Mouse (Mus musculus): ENCODE results near the gene Gaa. TPM values are rescaled to one million over a fixed set of nuclear protein-coding genes. Genes with fewer than 3 reads are reported as not detected.
A peak's percentile ranks its signal among the peaks of the same experiment; 100 is the strongest.
"Not testable (repeated sequence)": the region's sequence is repeated elsewhere in the genome, so short reads cannot be mapped to it uniquely, and the experiment has no call there.

Gaa gene
- polyA plus RNA-seq, 1 experiment, result 86.4 TPM

GRCm38 (mm10) chr11:119250998-119251397 is 16.7 kb upstream of the Gaa start:
- Histone ChIP-seq H3K4me2 (ENCODE audit: low read depth) (no peak overlapping the region), H3ac (ENCODE audit: control insufficient read depth, insufficient read length) (no peak overlapping the region), H3K4me3 (no peak overlapping the region), H3K27me3 (ENCODE audit: control insufficient read depth, insufficient read depth, insufficient read length) (peaks cover 32% of the 10 kb centered on the region), H3K79me2 (ENCODE audit: control insufficient read depth, insufficient read depth) (no peaks in the 10 kb centered on the region), H3K36me3 (ENCODE audit: control insufficient read depth, insufficient read depth) (no peaks in the 10 kb centered on the region)
- TF ChIP-seq TCF3 (IDR thresholded peaks at IDR 0.05; ENCODE audit: insufficient read length, low read depth), result no peak
- no peak for TF ChIP-seq POLR2A (IDR thresholded peaks at IDR 0.05; ENCODE audit: insufficient read length, low read depth)
- no peak for TF ChIP-seq E2F4 (IDR thresholded peaks at IDR 0.05; ENCODE audit: insufficient read depth)
- TF ChIP-seq POLR2AphosphoS2 (IDR thresholded peaks at IDR 0.05; ENCODE audit: insufficient read length, low read depth), result no peak
- TF ChIP-seq MYOD1 (IDR thresholded peaks at IDR 0.05; ENCODE audit: control insufficient read depth in 1 of 3, insufficient read length in 2 of 3, low read depth in 2 of 3), result no peak
- no peak for TF ChIP-seq SRF (IDR thresholded peaks at IDR 0.05; ENCODE audit: control insufficient read depth, insufficient read length, low read depth)
- no peak for TF ChIP-seq USF1 (IDR thresholded peaks at IDR 0.05; ENCODE audit: low read depth)
- no peak for TF ChIP-seq TCF12 (IDR thresholded peaks at IDR 0.05; ENCODE audit: insufficient read depth, poor library complexity, severe bottlenecking)
- TF ChIP-seq MAX (IDR thresholded peaks at IDR 0.05; ENCODE audit: low read depth), result no peak
- TF ChIP-seq CEBPB (IDR thresholded peaks at IDR 0.05; ENCODE audit: insufficient read depth, poor library complexity, severe bottlenecking), result no peak
- no peak for TF ChIP-seq MYOG (IDR thresholded peaks at IDR 0.05; ENCODE audit: control insufficient read depth in 1 of 3, insufficient read depth in 1 of 3, insufficient read length in 2 of 3, low read depth in 2 of 3)
- no peak for TF ChIP-seq REST (IDR thresholded peaks at IDR 0.05; ENCODE audit: insufficient read depth, insufficient read length)

- Histone ChIP-seq H3ac (ENCODE audit: control insufficient read depth, insufficient read length) (no peak overlapping the region), H3K27me3 (ENCODE audit: control insufficient read depth, insufficient read depth, insufficient read length) (peaks cover 32% of the 10 kb centered on the region), H3K36me3 (ENCODE audit: control insufficient read depth, insufficient read depth) (no peaks in the 10 kb centered on the region), H3K4me3 (no peak overlapping the region), H3K4me2 (ENCODE audit: low read depth) (no peak overlapping the region), H3K79me2 (ENCODE audit: control insufficient read depth, insufficient read depth) (no peaks in the 10 kb centered on the region)
- no peak for TF ChIP-seq MYOG (IDR thresholded peaks at IDR 0.05; ENCODE audit: control insufficient read depth in 1 of 3, insufficient read depth in 1 of 3, insufficient read length in 2 of 3, low read depth in 2 of 3)
- TF ChIP-seq REST (IDR thresholded peaks at IDR 0.05; ENCODE audit: insufficient read depth, insufficient read length), result no peak
Observed at GRCm38 (mm10) chr11:119252854-119253541, 14.7 kb upstream of the Gaa start.

- H3K4me2 ChIP-seq (ENCODE audit: low read depth); H3K36me3 ChIP-seq (ENCODE audit: control insufficient read depth, insufficient read depth); H3K4me3 ChIP-seq; H3ac ChIP-seq (ENCODE audit: control insufficient read depth, insufficient read length); H3K79me2 ChIP-seq (ENCODE audit: control insufficient read depth, insufficient read depth): not testable (repeated sequence)
- peaks cover 44% of the 10 kb centered on the region for H3K27me3 ChIP-seq (ENCODE audit: control insufficient read depth, insufficient read depth, insufficient read length)
Observed at GRCm38 (mm10) chr11:119256557-119256956, 11.1 kb upstream of the Gaa start.

GRCm38 (mm10) chr11:119258216-119258571 is 9.5 kb upstream of the Gaa start:
- no peaks in the 10 kb centered on the region for H3K36me3 ChIP-seq (ENCODE audit: control insufficient read depth, insufficient read depth)
- H3K4me2 ChIP-seq (ENCODE audit: low read depth), result peak overlapping the region; percentile 93
- peak overlapping the region; percentile 17 for H3K4me3 ChIP-seq
- no peaks in the 10 kb centered on the region for H3K79me2 ChIP-seq (ENCODE audit: control insufficient read depth, insufficient read depth)
- TF ChIP-seq E2F4 (IDR thresholded peaks at IDR 0.05; ENCODE audit: insufficient read depth) (no peak), POLR2A (IDR thresholded peaks at IDR 0.05; ENCODE audit: insufficient read length, low read depth) (no peak), MAX (IDR thresholded peaks at IDR 0.05; ENCODE audit: low read depth) (no peak), POLR2AphosphoS2 (IDR thresholded peaks at IDR 0.05; ENCODE audit: insufficient read length, low read depth) (no peak)
- peaks cover 41% of the 10 kb centered on the region for H3K27me3 ChIP-seq (ENCODE audit: control insufficient read depth, insufficient read depth, insufficient read length)
- H3ac ChIP-seq (ENCODE audit: control insufficient read depth, insufficient read length), result no peak overlapping the region

- no peak overlapping the region for H3ac ChIP-seq (ENCODE audit: control insufficient read depth, insufficient read length)
- H3K4me3 ChIP-seq, result peak overlapping the region; percentile 17
- H3K27me3 ChIP-seq (ENCODE audit: control insufficient read depth, insufficient read depth, insufficient read length), result peaks cover 40% of the 10 kb centered on the region
- peak overlapping the region; percentile 93 for H3K4me2 ChIP-seq (ENCODE audit: low read depth)
- H3K36me3 ChIP-seq (ENCODE audit: control insufficient read depth, insufficient read depth), result no peaks in the 10 kb centered on the region
- H3K79me2 ChIP-seq (ENCODE audit: control insufficient read depth, insufficient read depth), result no peaks in the 10 kb centered on the region
- TF ChIP-seq SRF (IDR thresholded peaks at IDR 0.05; ENCODE audit: control insufficient read depth, insufficient read length, low read depth) (no peak), REST (IDR thresholded peaks at IDR 0.05; ENCODE audit: insufficient read depth, insufficient read length) (no peak), TCF3 (IDR thresholded peaks at IDR 0.05; ENCODE audit: insufficient read length, low read depth) (no peak), MAX (IDR thresholded peaks at IDR 0.05; ENCODE audit: low read depth) (no peak), MYOD1 (IDR thresholded peaks at IDR 0.05; ENCODE audit: control insufficient read depth in 1 of 3, insufficient read length in 2 of 3, low read depth in 2 of 3) (no peak), POLR2A (IDR thresholded peaks at IDR 0.05; ENCODE audit: insufficient read length, low read depth) (peak; percentile 63), TCF12 (IDR thresholded peaks at IDR 0.05; ENCODE audit: insufficient read depth, poor library complexity, severe bottlenecking) (no peak), CEBPB (IDR thresholded peaks at IDR 0.05; ENCODE audit: insufficient read depth, poor library complexity, severe bottlenecking) (no peak), MYOG (IDR thresholded peaks at IDR 0.05; ENCODE audit: control insufficient read depth in 1 of 3, insufficient read depth in 1 of 3, insufficient read length in 2 of 3, low read depth in 2 of 3) (no peak), USF1 (IDR thresholded peaks at IDR 0.05; ENCODE audit: low read depth) (peak; percentile 96), E2F4 (IDR thresholded peaks at IDR 0.05; ENCODE audit: insufficient read depth) (no peak), POLR2AphosphoS2 (IDR thresholded peaks at IDR 0.05; ENCODE audit: insufficient read length, low read depth) (peak; percentile 55)
Observed at GRCm38 (mm10) chr11:119258572-119259322, 8.9 kb upstream of the Gaa start.
